Mouse (Mus musculus) kidney, adult 2 months (tissue): ENCODE measurements around the gene Gm49395. TPM values are rescaled to one million over a fixed set of nuclear protein-coding genes. Genes with fewer than 3 reads are reported as not detected.

Experiments used
- DNase-seq: peaks from one replicate; pipeline ENCODE4 v3.0.0; 2021
- H3K27ac ChIP-seq: fragments of 200-500 bp; 2 replicates; pipeline ENCODE4 v1.5.1; 2012; ENCODE audit warnings: low read depth, low read length, control low read depth, inconsistent platforms; ENCODE audit not compliant: insufficient read depth
- H3K27me3 ChIP-seq: fragments of 200-500 bp; replicated peaks from 2 replicates; pipeline ENCODE4 v1.6.1; 2012; ENCODE audit warnings: mild to moderate bottlenecking, moderate library complexity, low read length, inconsistent platforms; ENCODE audit not compliant: control insufficient read depth, insufficient read depth
- H3K36me3 ChIP-seq: fragments of 200-500 bp; 2 replicates; pipeline ENCODE4 v1.6.1; 2012; ENCODE audit warnings: mild to moderate bottlenecking, moderate library complexity, low read length, inconsistent platforms; ENCODE audit not compliant: control insufficient read depth, insufficient read depth
- H3K4me1 ChIP-seq: fragments of 200-500 bp; 2 replicates; pipeline ENCODE4 v1.6.1; 2011; ENCODE audit warnings: low read length; ENCODE audit not compliant: control insufficient read depth, insufficient read depth
- H3K4me3 ChIP-seq: fragments of 200-500 bp; 2 replicates; pipeline ENCODE4 v1.5.1; 2011; ENCODE audit warnings: mild to moderate bottlenecking, low read depth, low read length, control low read depth; ENCODE audit not compliant: insufficient read depth
- CTCF ChIP-seq: fragments of 200-500 bp; conservative IDR thresholded peaks from 2 replicates; pipeline ENCODE4 v1.5.1; 2011; ENCODE audit warnings: low read depth, mild to moderate bottlenecking, control low read depth, low read length, moderate library complexity, mixed read lengths; ENCODE audit not compliant: insufficient read depth, insufficient read length
- POLR2A ChIP-seq: fragments of 200-500 bp; IDR thresholded peaks from one replicate; pipeline ENCODE4 v1.6.1; 2011; ENCODE audit warnings: low read depth, low read length, control low read depth
- WGBS: fragments of 180-500 bp; shearing (Covaris S2); methylation state at CpG from one replicate; pipeline ENCODE4 v1.1.7; 2018; 5-methylcytosine and 5-hydroxymethylcytosine counted together
- polyA plus RNA-seq: library from polyadenylated mRNA; depleted of rRNA; stranded (reverse); fragments of >200 nt; gene quantifications from 2 replicates; pipeline ENCODE4 v1.2.3, GENCODE M21; 2012

The Gm49395 gene
- polyA plus RNA-seq, 1 experiment = 3.8 TPM

DNA sequence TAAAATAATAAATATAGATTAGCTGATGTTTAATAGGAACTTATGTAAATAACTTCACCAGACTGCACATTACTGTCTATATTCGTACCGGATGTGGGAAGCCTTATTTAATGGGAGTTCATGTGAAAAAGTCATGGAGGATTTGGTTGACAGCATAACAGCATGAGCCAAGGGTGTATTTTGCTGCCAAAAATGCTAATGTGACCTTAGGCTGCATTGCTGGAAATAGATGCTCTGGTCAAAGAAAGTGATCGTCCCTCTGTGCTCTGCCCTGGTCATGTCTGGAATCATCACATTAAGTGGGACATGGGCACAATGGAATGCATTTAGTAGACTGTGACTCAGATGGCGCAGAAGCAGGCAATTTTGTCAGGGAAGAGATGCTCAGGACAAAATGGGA, 64.4 kb downstream of the Gm49395 start:
- TF ChIP-seq CTCF (no peak), POLR2A (no peak)
- H3K27me3 ChIP-seq = no peaks in the 10 kb centered on the region
- 0 out of 2 replicates have a peak overlapping the region, but pooled peaks have one; percentile 59 for H3K27ac ChIP-seq
- H3K36me3 ChIP-seq = no peaks in the 10 kb centered on the region
- DNase-seq = peak; percentile 63
- 55% methylated on average over 4 of the region's 4 CpGs for WGBS
- H3K4me3 ChIP-seq = no peak overlapping the region
- peaks cover 10% of the 10 kb centered on the region; the same call in 1 of the 2 replicates for H3K4me1 ChIP-seq

DNA sequence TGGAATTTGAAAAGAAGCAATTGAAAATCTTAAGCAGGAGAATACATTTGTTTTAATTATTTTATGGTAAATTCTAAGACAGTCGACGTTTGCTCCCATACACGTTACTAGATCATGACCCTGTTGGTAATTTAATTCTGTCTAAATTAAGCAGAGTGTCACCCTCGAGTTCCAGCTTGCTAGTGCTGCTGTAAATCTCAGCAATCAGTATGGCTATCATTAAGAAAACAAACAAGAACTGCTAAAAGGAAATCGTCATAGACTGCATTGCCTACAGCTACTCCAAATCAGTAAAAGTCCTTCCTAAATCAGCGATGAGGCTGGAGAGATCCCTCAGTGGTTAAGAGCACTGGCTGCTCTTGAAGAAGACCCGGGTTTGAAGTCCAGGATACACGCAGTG, 66.3 kb downstream of the Gm49395 start:
- DNase-seq = peak; percentile 19
- no peaks in the 10 kb centered on the region for H3K27me3 ChIP-seq
- H3K27ac ChIP-seq = no peak overlapping the region
- no peak overlapping the region for H3K4me3 ChIP-seq
- H3K4me1 ChIP-seq = peaks cover 19% of the 10 kb centered on the region; the same call in 1 of the 2 replicates
- no peak for TF ChIP-seq CTCF
- no peak for TF ChIP-seq POLR2A
- WGBS = 42% methylated on average over 8 of the region's 8 CpGs
- H3K36me3 ChIP-seq = no peaks in the 10 kb centered on the region

DNA sequence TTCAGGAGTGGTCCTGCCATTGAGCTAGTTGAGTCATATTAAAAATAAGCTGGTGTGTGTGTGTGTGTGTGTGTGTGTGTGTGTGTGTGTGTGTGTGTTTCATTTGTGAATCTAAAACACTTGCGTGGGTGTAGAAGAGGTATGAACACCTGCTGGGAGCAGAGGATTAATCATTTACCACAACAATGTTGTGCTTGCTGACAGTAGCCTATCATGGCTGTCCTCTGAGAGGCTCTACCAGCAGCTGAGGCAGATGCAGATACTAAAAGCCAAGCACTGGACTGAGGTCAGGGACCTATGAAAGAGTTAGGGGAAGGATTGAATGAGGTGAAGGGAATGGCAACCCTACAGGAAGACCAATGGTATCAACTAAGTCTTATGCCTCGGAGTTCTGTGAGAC, 68.6 kb downstream of the Gm49395 start:
- WGBS = 52% methylated on average over 2 of the region's 2 CpGs
- Histone ChIP-seq H3K27ac (no peak overlapping the region), H3K4me3 (no peak overlapping the region), H3K4me1 (peaks cover 19% of the 10 kb centered on the region; the same call in 1 of the 2 replicates), H3K36me3 (no peaks in the 10 kb centered on the region), H3K27me3 (no peaks in the 10 kb centered on the region)
- TF ChIP-seq POLR2A (no peak), CTCF (no peak)
- peak; percentile 64 for DNase-seq

DNA sequence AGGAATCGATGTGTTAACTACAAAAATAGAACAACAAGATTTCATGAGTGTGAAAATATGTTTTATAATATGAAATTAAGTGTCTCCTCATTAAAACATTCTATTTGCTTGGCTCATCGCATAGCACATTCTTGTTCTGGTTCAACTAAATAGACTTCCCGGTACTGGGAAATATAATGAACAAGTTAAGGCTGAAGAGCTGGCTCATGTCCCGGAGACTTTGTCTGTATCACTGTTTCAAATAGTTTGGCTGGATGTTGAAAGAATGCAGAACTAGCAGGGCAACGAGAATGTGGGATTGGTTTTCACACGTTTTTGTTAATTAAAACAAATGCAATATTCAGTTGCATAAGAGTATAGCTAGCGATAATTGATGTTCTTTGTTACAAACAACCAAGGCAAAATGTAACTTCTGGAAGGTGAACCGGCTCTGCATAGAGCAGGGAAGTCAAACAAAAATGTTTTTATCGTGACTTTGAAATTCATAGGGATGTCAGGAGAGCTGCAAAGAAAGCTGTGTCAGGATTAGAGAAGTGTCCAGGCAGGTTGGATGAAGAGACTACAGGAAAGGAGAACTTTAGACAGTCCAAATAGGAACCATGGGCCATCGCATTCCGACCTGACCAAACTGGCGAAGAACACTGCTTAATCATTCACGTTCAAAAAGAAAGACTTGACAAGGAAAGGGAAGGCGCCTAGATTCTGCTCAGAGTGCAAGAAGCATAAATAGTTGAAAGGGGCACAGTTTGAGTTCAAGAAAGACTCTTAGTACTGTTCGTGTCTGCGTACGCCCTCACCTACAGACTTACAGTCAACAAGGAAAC, 70.3 kb downstream of the Gm49395 start:
- DNase-seq = peak; percentile 90
- Histone ChIP-seq H3K4me1 (peaks cover 13% of the 10 kb centered on the region; the same call in 1 of the 2 replicates), H3K27ac (peak overlapping the region; percentile 89), H3K36me3 (no peaks in the 10 kb centered on the region), H3K27me3 (no peaks in the 10 kb centered on the region), H3K4me3 (no peak overlapping the region)
- TF ChIP-seq POLR2A = no peak
- TF ChIP-seq CTCF = no peak
- 38% methylated on average over 17 of the region's 17 CpGs for WGBS

DNA sequence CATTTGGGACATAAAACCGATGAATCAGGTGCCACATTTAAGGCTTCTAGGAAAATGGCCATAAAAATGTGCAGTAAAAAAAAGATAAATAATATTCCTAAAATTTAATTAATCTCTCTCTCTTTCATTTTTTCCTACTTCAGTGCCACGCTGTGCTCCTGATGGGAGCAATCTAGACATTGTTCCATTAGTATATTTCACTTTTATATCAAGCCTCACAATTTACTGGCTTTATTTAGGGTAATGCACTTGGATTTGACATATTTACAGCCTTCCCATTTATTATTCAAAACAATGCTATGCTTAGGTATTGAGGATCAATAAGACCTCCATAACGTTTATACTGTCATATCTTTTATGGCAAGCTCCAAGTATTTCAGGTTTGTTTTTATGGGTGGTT, 76.3 kb downstream of the Gm49395 start:
- H3K27ac ChIP-seq = no peak overlapping the region
- WGBS = 87% methylated on average over 3 of the region's 3 CpGs
- H3K27me3 ChIP-seq = no peaks in the 10 kb centered on the region
- H3K4me3 ChIP-seq = no peak overlapping the region
- DNase-seq = no peak
- TF ChIP-seq CTCF (no peak), POLR2A (no peak)
- H3K4me1 ChIP-seq = no peaks in the 10 kb centered on the region; the same call in 1 of the 2 replicates
- no peaks in the 10 kb centered on the region for H3K36me3 ChIP-seq

DNA sequence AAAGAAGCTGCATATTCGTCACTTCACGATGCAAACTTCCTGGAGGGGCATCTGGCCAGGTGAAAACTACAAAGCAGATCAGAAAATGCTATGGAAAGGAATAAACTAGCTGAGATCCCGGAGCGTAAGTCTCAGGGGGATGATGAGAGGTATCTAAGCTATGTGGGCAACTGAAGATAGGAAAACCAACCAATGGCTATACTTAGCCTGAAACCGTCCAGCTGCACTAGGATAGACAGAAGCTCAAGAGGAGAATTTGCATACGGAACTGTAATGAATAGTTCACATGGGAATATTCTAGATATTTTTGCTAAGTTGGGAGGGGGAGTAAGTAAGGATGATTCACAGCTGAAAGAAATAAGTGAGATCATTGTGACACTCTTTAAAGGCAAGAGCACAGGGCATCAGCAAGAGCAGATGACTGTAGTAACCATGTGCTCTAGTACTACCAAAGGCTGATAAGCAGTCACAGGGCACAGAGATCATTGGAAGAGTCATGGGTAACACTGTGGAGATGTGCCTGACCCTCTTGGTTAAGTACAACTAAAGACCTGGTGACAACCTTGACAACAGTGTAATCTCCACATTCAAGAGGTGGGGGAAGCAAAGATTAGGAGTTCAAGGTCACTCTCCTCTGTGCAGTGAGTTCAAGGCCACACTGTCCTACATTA, 79.5 kb downstream of the Gm49395 start:
- H3K27me3 ChIP-seq = no peaks in the 10 kb centered on the region
- H3K36me3 ChIP-seq = no peaks in the 10 kb centered on the region; the same call in 1 of the 2 replicates
- WGBS = 92% methylated on average over 6 of the region's 6 CpGs
- H3K4me1 ChIP-seq = no peaks in the 10 kb centered on the region
- TF ChIP-seq CTCF = no peak
- no peak for TF ChIP-seq POLR2A
- H3K27ac ChIP-seq = no peak overlapping the region
- H3K4me3 ChIP-seq = no peak overlapping the region
- no peak for DNase-seq

DNA sequence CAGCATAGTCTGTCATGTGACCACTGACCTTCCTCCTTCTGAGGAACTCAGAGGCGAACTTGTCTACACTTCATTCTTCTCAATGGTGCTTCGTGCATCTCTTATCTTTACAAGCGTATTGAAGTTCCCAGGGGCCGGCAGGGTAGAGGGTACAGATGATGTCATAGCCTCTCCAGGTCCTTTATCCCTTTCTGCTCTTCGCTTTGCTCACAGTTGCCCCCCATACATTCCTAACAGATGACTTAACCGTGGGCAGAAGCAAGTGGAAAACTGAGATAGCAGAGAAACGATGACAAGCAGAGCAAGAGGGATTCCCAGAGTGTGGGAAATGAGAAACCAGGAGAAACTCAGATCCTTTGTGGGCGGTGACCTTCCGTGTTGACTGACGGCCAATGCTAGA, 80.3 kb downstream of the Gm49395 start:
- WGBS = 83% methylated on average over 10 of the region's 10 CpGs

More for the DNA sequence above, 80.3 kb downstream of the Gm49395 start:
- Histone ChIP-seq H3K4me1 (no peaks in the 10 kb centered on the region), H3K36me3 (no peaks in the 10 kb centered on the region; the same call in 1 of the 2 replicates), H3K4me3 (no peak overlapping the region), H3K27ac (no peak overlapping the region), H3K27me3 (no peaks in the 10 kb centered on the region)
- DNase-seq = no peak
- no peak for TF ChIP-seq CTCF
- no peak for TF ChIP-seq POLR2A
